Mouse (Mus musculus) CH12.LX (cell line): ENCODE measurements around the gene Birc2. TPM values are rescaled to one million over a fixed set of nuclear protein-coding genes. Genes with fewer than 3 reads are reported as not detected.

Experiments
- DNase-seq: peaks from one replicate; pipeline ENCODE4 v3.0.0-alpha.2; 2013; ENCODE audit errors: extremely low read depth
- H3K27ac ChIP-seq: 2 replicates; pipeline ENCODE4 v1.5.1; 2012; ENCODE audit warnings: low read depth, mild to moderate bottlenecking, control low read depth, moderate library complexity; ENCODE audit not compliant: insufficient read depth
- H3K27me3 ChIP-seq: replicated peaks from 2 replicates; pipeline ENCODE3; 2012; ENCODE audit warnings: inconsistent platforms
- H3K36me3 ChIP-seq, 2 experiments: replicated peaks in 1 of 2; 2 replicates each; pipeline versions ENCODE3 to v1.6.1; 2012; ENCODE audit warnings: inconsistent platforms in 1 of 2, low read length in 1 of 2, mild to moderate bottlenecking in 1 of 2, mixed read lengths in 1 of 2, moderate library complexity in 1 of 2; ENCODE audit not compliant: control insufficient read depth in 1 of 2, insufficient read depth in 1 of 2
- H3K4me1 ChIP-seq, 2 experiments: 2 replicates each; pipeline ENCODE4 v1.6.1; 2012; ENCODE audit warnings: inconsistent platforms in 1 of 2, moderate library complexity in 1 of 2; ENCODE audit not compliant: insufficient read depth in 2 of 2, control insufficient read depth in 1 of 2
- H3K4me2 ChIP-seq: 2 replicates; pipeline ENCODE4 v1.6.1; 2012; ENCODE audit warnings: low read depth, mild to moderate bottlenecking, control low read depth; ENCODE audit not compliant: poor library complexity, insufficient read depth, severe bottlenecking
- H3K4me3 ChIP-seq, 3 experiments: fragments of 150-350 bp in 1 of 3; sonication (generic) in 1 of 3; replicated peaks in 1 of 3; 2 replicates each; pipeline versions ENCODE3 to v1.5.1; 2011 to 2012; ENCODE audit warnings: low read depth in 2 of 3, low read length in 2 of 3, mild to moderate bottlenecking in 2 of 3, moderate library complexity in 2 of 3, control low read depth in 1 of 3, improper control_type of control experiment in 1 of 3, inconsistent platforms in 1 of 3, mixed read lengths in 1 of 3; ENCODE audit not compliant: poor library complexity in 1 of 3
- H3K79me2 ChIP-seq: replicated peaks from 2 replicates; pipeline ENCODE4 v1.6.1; 2012; ENCODE audit warnings: mild to moderate bottlenecking, moderate library complexity; ENCODE audit not compliant: control insufficient read depth, poor library complexity, insufficient read depth, severe bottlenecking; ENCODE audit errors: extremely low read depth
- H3K9ac ChIP-seq: 2 replicates; pipeline ENCODE4 v1.6.1; 2012; ENCODE audit warnings: low read depth, mild to moderate bottlenecking, control low read depth, moderate library complexity; ENCODE audit not compliant: insufficient read depth
- H3K9me3 ChIP-seq: replicated peaks from 2 replicates; pipeline ENCODE3; 2012; ENCODE audit warnings: low read length, inconsistent platforms, mixed read lengths
- CHD1 ChIP-seq: IDR thresholded peaks from 2 replicates; pipeline ENCODE4 v1.6.1; 2012; ENCODE audit warnings: low read depth, low read length, improper control_type of control experiment, inconsistent platforms
- CTCF ChIP-seq, 2 experiments: IDR thresholded peaks in 1 of 2; conservative IDR thresholded peaks in 1 of 2; 2 replicates each; pipeline ENCODE4 v1.5.1; 2011 to 2012; ENCODE audit warnings: low read depth in 2 of 2, low read length in 2 of 2, improper control_type of control experiment in 1 of 2, inconsistent platforms in 1 of 2, mild to moderate bottlenecking in 1 of 2, moderate library complexity in 1 of 2
- ETS1 ChIP-seq: conservative IDR thresholded peaks from 2 replicates; pipeline ENCODE4 v1.6.1; 2012; ENCODE audit warnings: low read depth, mild to moderate bottlenecking, inconsistent platforms, low read length, improper control_type of control experiment, moderate library complexity
- GABPA ChIP-seq: IDR thresholded peaks from 2 replicates; pipeline ENCODE4 v1.6.1; 2012; ENCODE audit warnings: low read depth, low read length, improper control_type of control experiment, inconsistent platforms; ENCODE audit not compliant: insufficient replicate concordance
- JUN ChIP-seq: IDR thresholded peaks from 2 replicates; pipeline ENCODE4 v1.6.1; 2011; ENCODE audit warnings: low read depth, mild to moderate bottlenecking, low read length, improper control_type of control experiment, moderate library complexity; ENCODE audit not compliant: insufficient read depth
- MAFK ChIP-seq: IDR thresholded peaks from 2 replicates; pipeline ENCODE4 v1.6.1; 2011; ENCODE audit warnings: low read length, improper control_type of control experiment; ENCODE audit not compliant: insufficient replicate concordance
- MAZ ChIP-seq: IDR thresholded peaks from 2 replicates; pipeline ENCODE4 v1.6.1; 2012; ENCODE audit warnings: low read depth, mild to moderate bottlenecking, inconsistent platforms, low read length, improper control_type of control experiment, moderate library complexity
- NELFE ChIP-seq: IDR thresholded peaks from 2 replicates; pipeline ENCODE4 v1.6.1; 2011; ENCODE audit warnings: low read depth, low read length, improper control_type of control experiment
- NRF1 ChIP-seq: IDR thresholded peaks from 2 replicates; pipeline ENCODE4 v1.6.1; 2014; ENCODE audit warnings: low read depth, mild to moderate bottlenecking, inconsistent platforms, low read length, improper control_type of control experiment, moderate library complexity
- PAX5 ChIP-seq: IDR thresholded peaks from 2 replicates; pipeline ENCODE4 v1.6.1; 2012; ENCODE audit warnings: low read length, inconsistent platforms, mixed read lengths
- POLR2A ChIP-seq: IDR thresholded peaks from 2 replicates; pipeline ENCODE4 v1.6.1; 2011; ENCODE audit warnings: low read depth, mild to moderate bottlenecking, improper control_type of control experiment, low read length
- POLR2AphosphoS2 ChIP-seq: IDR thresholded peaks from 2 replicates; pipeline ENCODE4 v1.6.1; 2011; ENCODE audit warnings: low read depth, low read length, improper control_type of control experiment
- RAD21 ChIP-seq: IDR thresholded peaks from 2 replicates; pipeline ENCODE4 v1.6.1; 2011; ENCODE audit warnings: low read depth, mild to moderate bottlenecking, low read length, improper control_type of control experiment, moderate library complexity
- SIN3A ChIP-seq: IDR thresholded peaks from 2 replicates; pipeline ENCODE4 v1.6.1; 2012; ENCODE audit warnings: low read length, improper control_type of control experiment, inconsistent platforms
- TBP ChIP-seq: conservative IDR thresholded peaks from 2 replicates; pipeline ENCODE4 v1.6.1; 2011; ENCODE audit warnings: low read depth, low read length, improper control_type of control experiment
- TCF12 ChIP-seq: IDR thresholded peaks from 2 replicates; pipeline ENCODE4 v1.6.1; 2014; ENCODE audit warnings: low read depth, mild to moderate bottlenecking, inconsistent platforms, low read length, improper control_type of control experiment
- UBTF ChIP-seq: IDR thresholded peaks from 2 replicates; pipeline ENCODE4 v1.6.1; 2012; ENCODE audit warnings: low read depth, mild to moderate bottlenecking, inconsistent platforms, low read length, improper control_type of control experiment, moderate library complexity
- USF2 ChIP-seq: conservative IDR thresholded peaks from 2 replicates; pipeline ENCODE4 v1.6.1; 2011; ENCODE audit warnings: low read depth, low read length, improper control_type of control experiment
- ZC3H11A ChIP-seq: IDR thresholded peaks from 2 replicates; pipeline ENCODE4 v1.6.1; 2012; ENCODE audit warnings: low read depth, mild to moderate bottlenecking, inconsistent platforms, low read length, improper control_type of control experiment
- ZKSCAN1 ChIP-seq: IDR thresholded peaks from 2 replicates; pipeline ENCODE4 v1.6.1; 2012; ENCODE audit warnings: low read depth, inconsistent platforms, low read length, improper control_type of control experiment, borderline replicate concordance
- ZMIZ1 ChIP-seq: IDR thresholded peaks from 2 replicates; pipeline ENCODE4 v1.6.1; 2012; ENCODE audit warnings: low read depth, mild to moderate bottlenecking, inconsistent platforms, low read length, improper control_type of control experiment
- dilution Hi-C: fragments of 300-500 bp; cut with MboI; formaldehyde crosslinking; loops from 2 replicates; pipeline ENCODE4 v1.14.3; 2020; ENCODE audit warnings: low sequenced_read_pairs; ENCODE audit not compliant: extremely low pct_unique_long_range_greater_than_20kb, extremely low pct_ligation_motif_present
- in situ Hi-C: fragments of 300-500 bp; cut with MboI; formaldehyde crosslinking; loops from 3 replicates; pipeline ENCODE4 v1.14.3; 2019; ENCODE audit warnings: low sequenced_read_pairs, low pct_ligation_motif_present, low pct_unique_long_range_greater_than_20kb, mixed read lengths
- polyA plus RNA-seq: library from polyadenylated mRNA; unstranded; fragments of >175 nt; gene quantifications from 2 replicates; pipeline ENCODE4 v1.2.1, GENCODE M21; 2012; ENCODE audit warnings: low read depth; ENCODE audit not compliant: insufficient read length
- total RNA-seq, 2 experiments: library from RNA; depleted of rRNA; stranded (reverse); fragments of 300-350 nt in 1 of 2; fragments of >200 nt in 1 of 2; gene quantifications; 2 replicates each; pipeline ENCODE4 v1.2.3; 2012 to 2014

The Birc2 gene
- total and polyA plus RNA-seq, 3 experiments: 43.4 to 134 (median 94.7) TPM

DNA sequence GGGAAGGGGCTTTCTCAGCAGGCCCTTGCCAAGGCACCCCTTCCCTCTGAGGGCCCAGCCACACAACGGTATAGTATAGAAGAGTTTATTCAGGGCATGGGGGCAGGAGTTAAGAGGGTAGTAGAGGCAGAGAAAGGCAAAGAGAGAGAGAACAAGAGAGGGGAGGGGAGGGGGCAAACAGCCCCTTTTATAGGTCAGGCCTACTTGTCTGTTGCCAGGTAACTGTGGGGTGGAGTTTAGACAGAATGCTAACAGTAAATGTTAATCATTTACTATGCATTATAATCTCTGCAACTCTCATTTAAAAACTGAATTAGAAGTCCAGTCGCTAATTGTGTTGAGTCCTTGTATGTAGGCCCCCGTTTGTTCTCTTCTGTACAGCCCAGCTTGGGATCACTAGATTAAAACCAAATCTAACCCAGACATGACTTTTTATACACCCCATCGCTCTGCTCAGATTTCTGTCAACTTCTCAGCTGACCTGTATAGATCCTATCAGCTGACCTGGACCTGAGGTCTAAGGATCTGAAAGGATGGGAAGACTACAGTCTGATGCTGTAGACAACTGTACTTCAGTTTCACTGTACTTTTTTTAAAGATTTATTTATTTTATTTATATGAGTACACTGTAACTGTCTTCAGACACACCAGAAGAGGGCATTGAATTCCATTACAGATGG is 8.5 kb upstream of the Birc2 start:
- Histone ChIP-seq H3K9ac (no peak overlapping the region), H3K4me2 (no peak overlapping the region), H3K4me1 (peaks cover 0 to 34% of the 10 kb centered on the region in 2 experiments; a peak in 2 of 4 replicates), H3K9me3 (no peaks in the 10 kb centered on the region), H3K27me3 (no peaks in the 10 kb centered on the region), H3K36me3 (peaks cover 23 to 24% of the 10 kb centered on the region in 2 experiments), H3K27ac (no peak overlapping the region), H3K79me2 (no peaks in the 10 kb centered on the region; the same call in 1 of the 2 replicates), H3K4me3 (no peak overlapping the region)
- in situ Hi-C loops: no loop called here
- TF ChIP-seq ZC3H11A: no peak
- no peak for TF ChIP-seq ZMIZ1
- TF ChIP-seq NRF1: no peak
- no peak for TF ChIP-seq POLR2AphosphoS2
- no peak for TF ChIP-seq ETS1
- TF ChIP-seq JUN: no peak
- TF ChIP-seq TCF12: no peak
- no peak for TF ChIP-seq MAFK
- TF ChIP-seq MAZ: no peak
- TF ChIP-seq GABPA: no peak
- TF ChIP-seq ZKSCAN1: no peak
- TF ChIP-seq CTCF (conservative IDR thresholded peaks at IDR 0.05 in 1 of 2, IDR thresholded peaks at IDR 0.05 in 1 of 2; ENCODE audit: low read depth in 2 of 2, low read length in 2 of 2): no peak
- no peak for TF ChIP-seq PAX5
- TF ChIP-seq POLR2A: no peak
- dilution Hi-C loops: no loop called here
- no peak for DNase-seq

DNA sequence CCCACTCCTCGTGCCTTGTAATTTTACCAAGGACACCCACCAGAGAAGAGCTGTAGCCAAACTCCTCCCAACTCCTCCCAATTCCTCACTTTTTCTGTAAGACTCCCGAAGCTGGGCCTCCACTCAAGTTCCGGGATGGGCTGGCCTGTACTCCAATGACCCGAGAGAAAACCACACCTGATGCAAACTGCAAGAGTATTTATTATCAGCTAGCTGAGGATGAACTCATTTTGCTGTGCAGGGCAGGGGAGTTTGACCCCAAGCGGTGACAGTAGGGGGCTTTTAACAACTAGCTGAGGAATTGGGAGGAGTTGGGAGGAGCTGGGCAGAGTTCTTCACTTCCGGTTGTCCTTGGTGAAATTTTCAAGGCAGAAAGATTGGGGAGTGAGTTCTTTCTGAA is 4.4 kb upstream of the Birc2 start:
- no peak overlapping the region for H3K4me2 ChIP-seq
- H3K4me3 ChIP-seq: no peak overlapping the region
- in situ Hi-C loops: no loop called here
- no peak overlapping the region for H3K9ac ChIP-seq
- H3K27ac ChIP-seq: no peak overlapping the region
- TF ChIP-seq NELFE: no peak
- no peak for TF ChIP-seq NRF1
- no peak for TF ChIP-seq CHD1
- no peak for TF ChIP-seq ZKSCAN1
- no peak for TF ChIP-seq RAD21
- no peak for TF ChIP-seq TBP
- no peak for TF ChIP-seq GABPA
- TF ChIP-seq TCF12: no peak
- TF ChIP-seq UBTF: no peak
- TF ChIP-seq SIN3A: no peak
- TF ChIP-seq USF2: no peak
- no peak for TF ChIP-seq ETS1
- no peak for TF ChIP-seq JUN
- TF ChIP-seq CTCF (conservative IDR thresholded peaks at IDR 0.05 in 1 of 2, IDR thresholded peaks at IDR 0.05 in 1 of 2; ENCODE audit: low read depth in 2 of 2, low read length in 2 of 2): no peak
- no peaks in the 10 kb centered on the region for H3K36me3 ChIP-seq
- DNase-seq: no peak
- H3K9me3 ChIP-seq: no peaks in the 10 kb centered on the region
- peaks cover 2 to 30% of the 10 kb centered on the region in 2 experiments; a peak in 3 of 4 replicates for H3K4me1 ChIP-seq
- H3K79me2 ChIP-seq: peaks cover 3% of the 10 kb centered on the region; the same call in 1 of the 2 replicates
- dilution Hi-C loops: no loop called here
- no peaks in the 10 kb centered on the region for H3K27me3 ChIP-seq
